Mouse (Mus musculus) gastrocnemius, postnatal 4 days (tissue): ENCODE data around the gene Tsc22d2. TPM values are rescaled to one million over a fixed set of nuclear protein-coding genes. Genes with fewer than 3 reads are reported as not detected.

Source experiments
- DNase-seq, 2 experiments: peaks; one replicate each; pipeline ENCODE4 v3.0.0; 2021 to 2022; ENCODE audit warnings: low spot score in 2 of 2, mixed read lengths in 2 of 2
- long read RNA-seq, 2 experiments: library from polyadenylated mRNA; stranded (forward); transcript quantifications; one replicate each; pipeline ENCODE4 v2.0.0; 2021
- total RNA-seq, 2 experiments: library from RNA; stranded (reverse); gene quantifications; 2 replicates each; pipeline ENCODE4 v1.2.3; 2021

Gene Tsc22d2
- 10 to 100 TPM; 31.5 to 34.7 TPM for total RNA-seq
- long read RNA-seq, experiment 1, full-length matches to known transcripts: 43 of 48 reads
- long read RNA-seq, experiment 1, partial matches to known transcripts: 2 of 48 reads
- long read RNA-seq, experiment 1, other reads (novel, unspliced or antisense): 3 of 48 reads
- long read RNA-seq, experiment 2, full-length matches to known transcripts: 52 of 56 reads
- long read RNA-seq, experiment 2, partial matches to known transcripts: 0 of 56 reads
- long read RNA-seq, experiment 2, other reads (novel, unspliced or antisense): 4 of 56 reads

DNA sequence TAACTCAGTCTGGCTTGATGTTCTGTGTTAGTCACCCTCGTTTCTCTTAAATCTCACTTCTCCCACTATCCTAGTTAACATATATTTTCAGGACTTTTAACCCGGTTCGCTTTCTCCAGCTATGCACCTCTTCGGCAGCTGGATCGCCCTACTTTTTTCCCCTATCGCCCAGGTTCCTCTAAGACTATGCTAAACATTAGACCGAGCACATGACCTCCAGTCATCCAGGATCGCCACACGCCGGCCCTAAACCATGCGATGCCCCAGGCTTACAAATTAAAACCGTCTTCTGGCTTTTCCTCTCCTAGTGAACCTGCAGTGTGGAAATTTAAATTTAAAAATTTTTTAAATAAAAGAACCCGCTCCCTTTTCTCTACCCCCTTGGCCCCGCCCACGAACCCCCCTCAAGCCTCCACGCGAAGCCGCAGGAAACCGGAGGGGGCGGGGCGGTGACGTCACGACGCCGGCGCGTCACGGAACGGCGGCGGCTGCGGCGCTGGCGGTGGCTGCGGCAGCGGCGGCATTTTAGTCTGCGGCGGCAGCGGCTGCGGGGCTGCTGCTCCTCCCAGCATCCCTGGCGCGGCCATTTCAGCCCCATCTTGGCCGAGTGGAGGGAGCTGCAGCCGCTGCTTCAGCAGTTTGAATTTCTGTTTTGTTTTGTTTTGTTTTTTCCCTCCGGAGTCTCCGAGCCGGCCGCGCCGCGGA, at the start of gene Tsc22d2:
Tsc22d2 (plus strand) TSS at position 482 of the 705 bp plus-strand sequence.
- peak; percentile 99 for DNase-seq

DNA sequence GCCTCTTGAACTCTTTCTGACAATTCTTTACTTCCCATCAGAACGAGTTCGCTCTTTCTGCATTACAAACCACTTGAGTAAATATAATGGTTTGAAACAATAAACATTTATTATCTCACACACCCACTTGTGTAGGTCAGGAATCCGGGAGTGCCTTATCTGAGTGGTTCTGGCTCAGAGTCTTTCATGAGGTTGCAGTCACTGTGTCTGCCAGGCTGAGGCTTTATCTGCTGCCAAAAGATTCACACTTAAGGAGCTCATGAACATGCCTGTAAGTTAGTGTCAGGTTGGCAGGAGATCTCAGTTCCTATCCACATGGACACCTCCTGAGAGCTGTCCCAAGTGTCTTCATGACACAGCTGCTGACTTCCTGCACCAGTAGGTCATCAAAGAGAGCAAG, 47.8 kb upstream of the Tsc22d2 start:
- no peak for DNase-seq

DNA sequence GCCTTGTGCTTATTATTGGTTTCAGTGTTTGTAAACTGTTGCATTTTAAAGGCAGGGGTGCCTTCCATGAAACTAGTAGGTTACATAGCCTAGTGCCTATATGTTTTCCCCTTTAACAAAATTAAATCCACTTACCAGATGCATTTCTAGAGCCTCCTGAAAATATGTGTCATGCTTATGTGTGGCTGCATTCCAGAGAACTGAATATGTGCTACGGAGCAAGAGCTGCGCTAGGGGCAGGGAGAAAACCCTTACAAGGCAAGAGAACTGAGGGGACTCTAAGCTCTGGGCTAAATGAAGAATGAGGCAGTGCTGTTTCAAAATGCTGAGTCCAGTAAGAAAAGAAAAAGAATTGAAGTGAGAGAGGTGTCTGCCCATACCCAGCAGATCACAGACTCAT, 43.7 kb upstream of the Tsc22d2 start:
- no peak for DNase-seq

DNA sequence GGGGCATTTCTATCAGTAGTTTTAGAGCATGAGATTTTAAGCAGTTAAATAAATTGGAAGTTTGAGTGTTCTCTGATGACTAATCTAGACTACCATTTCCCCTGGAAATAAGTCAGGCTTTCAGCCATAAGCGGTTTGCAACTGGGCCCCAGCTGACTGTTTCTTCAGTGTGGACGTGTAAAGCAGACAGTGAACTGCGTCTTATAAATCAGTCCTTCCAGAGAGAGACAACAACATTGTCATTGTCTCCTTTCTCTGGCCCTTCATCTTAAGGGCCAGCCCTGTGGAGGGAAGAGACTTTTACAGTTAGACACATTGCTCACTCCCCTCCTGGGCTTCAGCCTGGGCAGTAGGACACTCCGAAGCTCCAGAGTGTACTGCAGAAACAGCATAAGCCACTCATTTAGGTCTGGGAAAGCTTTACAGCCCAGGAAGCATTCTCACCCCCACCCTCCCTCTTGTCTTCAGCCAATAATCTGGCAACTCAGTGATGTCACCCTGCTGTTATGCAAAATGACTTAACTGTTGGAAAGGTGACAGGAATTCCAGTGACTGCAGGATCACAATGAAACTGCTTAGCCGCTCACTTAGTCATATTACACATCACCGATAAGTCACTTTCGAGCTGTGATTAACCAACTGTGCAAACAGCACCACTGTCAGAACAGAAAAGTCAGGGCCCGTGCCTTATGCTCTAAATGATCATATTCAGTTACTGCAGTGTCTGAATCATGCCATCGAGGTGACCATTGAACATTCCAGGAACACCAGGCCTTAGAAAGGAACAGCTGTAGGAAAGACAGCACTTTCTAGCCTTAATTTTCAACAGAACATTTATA, 42.2 kb upstream of the Tsc22d2 start:
- DNase-seq: peak in 1 of 2 experiments; percentile 65

DNA sequence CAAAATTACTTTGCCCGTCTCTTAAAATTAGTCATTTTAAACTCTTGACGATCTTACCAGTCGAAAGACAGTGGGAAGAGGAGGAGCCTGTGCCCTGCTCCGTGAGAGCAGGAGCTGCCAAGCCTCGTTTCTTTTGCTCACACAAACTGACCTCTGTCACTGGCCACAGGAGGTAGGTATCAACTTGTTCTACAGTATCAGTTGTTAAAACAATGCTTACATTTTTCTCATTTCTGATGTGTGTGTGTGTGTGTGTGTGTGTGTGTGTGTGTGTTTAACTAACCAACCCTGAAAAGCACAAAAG, 41.7 kb upstream of the Tsc22d2 start:
- no peak for DNase-seq

DNA sequence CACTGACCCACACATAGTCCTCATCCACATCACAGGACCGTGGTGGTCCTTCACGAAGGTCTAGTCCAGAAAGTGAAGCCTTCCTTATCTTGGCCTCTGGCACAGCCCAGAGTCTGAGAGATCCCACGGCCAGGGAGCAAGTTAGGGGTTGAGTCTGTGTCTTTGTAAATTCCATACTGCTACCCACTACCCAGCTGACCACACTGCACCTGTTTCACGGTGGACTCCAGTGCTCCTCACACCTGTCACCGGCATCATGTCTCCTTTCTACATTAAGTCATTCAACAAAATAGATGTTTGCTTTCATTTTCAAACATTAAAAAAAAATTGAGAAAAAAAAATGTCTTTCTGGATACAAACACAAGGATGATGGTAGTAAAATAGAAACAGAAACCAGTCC, 40.2 kb upstream of the Tsc22d2 start:
- DNase-seq: no peak

DNA sequence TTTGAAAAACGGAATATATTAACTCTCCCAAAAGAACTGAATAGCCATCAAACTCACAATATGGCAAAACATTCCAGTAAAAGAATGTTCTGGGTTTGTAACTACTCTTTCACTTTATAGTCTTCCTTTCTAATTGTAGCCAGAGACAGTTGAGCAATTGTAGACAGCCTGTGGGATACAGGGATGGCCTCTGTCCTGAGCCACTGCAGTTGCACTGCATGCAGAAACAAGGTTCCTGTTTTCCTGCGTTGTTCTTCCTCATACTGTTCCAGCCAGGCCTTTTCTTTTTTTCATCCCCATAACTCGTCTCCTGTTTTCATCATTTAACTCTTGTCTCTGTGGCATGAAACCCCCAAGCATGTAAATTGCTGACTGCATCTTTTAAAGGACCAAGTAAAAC, 37.8 kb upstream of the Tsc22d2 start:
- DNase-seq: no peak

DNA sequence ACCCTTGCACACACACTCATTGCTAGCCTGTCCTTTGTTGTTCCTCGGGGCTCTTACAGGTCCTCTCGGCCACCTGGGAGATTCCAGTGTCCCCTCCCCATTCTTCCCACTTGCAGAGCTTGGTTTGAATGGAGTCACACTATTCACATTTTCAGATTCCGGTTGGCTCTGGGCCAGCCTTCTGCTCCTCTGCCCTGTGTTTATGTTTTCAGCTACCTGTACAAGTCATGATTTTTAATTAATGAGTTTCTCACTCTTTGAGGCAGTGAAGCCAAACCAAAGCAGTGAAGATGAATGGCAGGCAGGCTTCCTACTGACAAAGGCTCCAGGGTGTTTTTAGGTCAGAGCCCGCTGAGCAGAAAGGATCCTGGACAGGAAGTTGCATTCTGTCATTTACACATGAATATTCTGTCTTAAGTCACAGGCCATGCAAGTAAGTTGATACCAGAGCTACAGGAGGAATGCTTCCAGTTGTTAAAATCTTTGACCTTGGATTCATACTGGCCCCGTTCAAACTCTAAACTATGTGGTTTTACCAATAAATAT, 36.9 kb upstream of the Tsc22d2 start:
- DNase-seq: no peak

DNA sequence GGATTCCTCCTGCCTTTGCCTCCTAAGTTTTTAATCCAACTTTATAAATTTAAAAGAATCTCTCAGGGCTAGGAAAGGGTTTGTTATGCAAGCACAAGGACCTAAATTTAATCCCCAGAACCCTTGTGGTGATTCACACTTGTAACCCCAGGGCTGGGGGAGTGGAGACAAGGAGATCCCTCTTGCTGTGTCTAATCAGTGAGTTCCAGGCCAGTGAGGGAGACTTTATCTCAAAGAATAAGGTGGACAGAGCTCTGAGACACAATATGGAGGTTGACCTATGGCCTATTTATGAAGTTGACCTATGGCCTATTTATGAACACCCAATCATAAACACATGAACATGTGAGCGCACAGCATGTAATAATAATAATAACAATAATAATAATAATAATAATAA, 31.8 kb upstream of the Tsc22d2 start:
- DNase-seq: no peak

DNA sequence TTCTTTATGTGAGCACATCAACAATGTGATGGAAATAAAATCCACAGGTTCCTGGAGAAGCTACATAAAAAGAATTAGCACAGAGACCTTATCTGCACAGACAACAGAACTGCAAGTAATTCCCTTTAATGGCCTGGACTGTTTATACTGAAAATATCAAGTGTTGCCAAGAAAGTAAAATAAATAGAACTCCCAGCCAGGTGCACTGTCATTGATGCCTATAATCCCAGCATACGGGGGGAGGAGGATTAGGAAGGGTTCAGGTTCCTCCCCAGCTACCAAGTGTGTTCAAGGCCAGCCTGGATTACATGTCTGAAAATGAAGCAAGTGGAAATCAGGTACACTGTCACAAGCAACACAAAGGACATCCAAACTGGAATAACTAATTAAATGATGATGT, 29.5 kb upstream of the Tsc22d2 start:
- no peak for DNase-seq

DNA sequence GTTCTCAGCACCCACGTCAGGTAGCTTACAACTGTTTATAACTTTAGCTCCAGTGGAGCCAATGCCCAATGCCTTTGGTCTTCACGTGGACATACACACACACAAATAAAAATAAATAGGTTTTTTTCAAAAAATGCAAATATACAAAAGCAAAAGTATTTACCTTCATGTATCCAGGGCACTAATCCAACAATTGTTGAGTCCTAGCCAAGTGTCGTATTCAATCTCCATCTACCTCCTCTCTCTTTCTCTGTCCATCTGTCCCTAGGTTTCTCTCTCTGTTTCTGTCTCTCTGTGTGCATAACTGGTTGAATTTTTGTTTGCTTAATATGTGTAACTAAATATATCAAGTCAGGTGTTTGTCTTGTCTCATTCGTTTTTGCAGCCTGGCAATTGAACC, 25.8 kb upstream of the Tsc22d2 start:
- no peak for DNase-seq

DNA sequence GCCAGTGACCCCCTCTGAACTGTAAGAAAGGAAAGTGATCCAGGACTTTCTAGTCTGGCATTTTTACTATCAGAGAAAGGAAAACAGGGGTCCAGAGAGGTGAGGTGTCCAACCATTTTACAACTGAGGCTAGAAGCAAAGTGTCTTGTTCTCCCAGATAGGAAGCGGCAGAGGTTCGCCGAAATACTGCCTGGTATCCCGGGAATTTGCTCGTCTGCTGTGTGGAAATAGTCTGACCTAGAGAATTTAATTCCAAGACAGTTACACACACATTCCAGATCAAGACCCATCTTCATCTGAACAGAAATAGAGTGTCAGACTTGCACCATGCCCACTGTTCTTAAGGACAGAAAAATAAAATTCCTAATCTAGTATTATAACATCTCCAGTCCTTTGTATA, 16.0 kb upstream of the Tsc22d2 start:
- DNase-seq: no peak

DNA sequence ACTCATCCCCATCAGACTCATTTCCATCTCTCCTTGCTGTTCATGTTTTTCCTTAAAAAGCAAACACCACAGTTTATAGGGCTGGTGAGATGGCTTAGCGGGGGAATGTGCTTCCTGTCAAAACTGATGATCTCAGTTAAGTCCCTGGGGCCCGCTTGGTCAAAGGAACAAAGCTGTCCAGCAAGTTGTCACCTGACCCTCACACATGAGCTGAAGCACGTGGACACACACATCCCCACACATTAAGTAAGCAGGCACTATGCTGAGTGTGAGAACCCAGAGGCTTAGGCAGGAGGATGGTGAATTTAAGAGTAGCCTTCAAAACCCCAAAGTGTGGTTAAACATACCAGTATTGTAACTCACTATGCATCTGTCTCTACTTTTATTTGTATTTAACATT, 14.6 kb upstream of the Tsc22d2 start:
- DNase-seq: no peak

DNA sequence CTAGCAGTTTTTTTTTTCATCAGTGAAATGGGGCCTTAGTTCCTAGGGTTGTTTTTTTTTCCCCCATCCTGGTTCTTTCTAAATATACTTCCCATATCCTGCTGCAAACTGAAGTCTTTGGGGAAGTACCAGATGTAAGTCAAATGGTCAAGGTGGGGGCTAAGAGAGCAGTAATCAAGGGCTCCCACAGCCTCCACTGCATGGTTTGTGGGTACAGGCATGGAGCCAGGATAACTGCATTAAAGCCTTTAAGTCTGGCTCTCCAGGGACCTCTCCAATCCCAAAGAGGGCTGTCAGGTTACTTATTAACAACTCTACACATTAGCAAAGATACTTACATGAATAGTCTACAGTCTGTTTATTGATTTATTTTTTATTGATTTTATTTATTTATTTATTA, 2.8 kb upstream of the Tsc22d2 start:
- no peak for DNase-seq

DNA sequence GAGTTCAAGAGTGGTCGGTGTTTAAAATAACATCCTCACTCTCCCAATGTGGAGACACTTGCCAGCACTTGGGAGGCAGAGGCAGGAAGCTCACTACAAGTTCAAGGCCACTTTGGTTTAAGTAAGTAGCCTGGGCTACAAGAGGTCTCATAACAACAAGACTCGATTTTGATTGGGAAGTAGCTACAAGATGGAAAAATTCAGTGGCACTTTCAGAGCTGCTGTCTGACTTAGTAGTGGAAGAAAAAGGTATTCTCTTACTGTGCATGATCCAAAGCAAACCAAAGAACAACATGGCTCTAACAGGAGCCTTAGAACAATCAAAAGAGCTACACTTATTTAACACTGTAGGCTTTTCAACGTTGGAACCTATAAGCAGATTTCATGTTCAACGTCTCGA, 844 bp upstream of the Tsc22d2 start:
- DNase-seq: no peak

DNA sequence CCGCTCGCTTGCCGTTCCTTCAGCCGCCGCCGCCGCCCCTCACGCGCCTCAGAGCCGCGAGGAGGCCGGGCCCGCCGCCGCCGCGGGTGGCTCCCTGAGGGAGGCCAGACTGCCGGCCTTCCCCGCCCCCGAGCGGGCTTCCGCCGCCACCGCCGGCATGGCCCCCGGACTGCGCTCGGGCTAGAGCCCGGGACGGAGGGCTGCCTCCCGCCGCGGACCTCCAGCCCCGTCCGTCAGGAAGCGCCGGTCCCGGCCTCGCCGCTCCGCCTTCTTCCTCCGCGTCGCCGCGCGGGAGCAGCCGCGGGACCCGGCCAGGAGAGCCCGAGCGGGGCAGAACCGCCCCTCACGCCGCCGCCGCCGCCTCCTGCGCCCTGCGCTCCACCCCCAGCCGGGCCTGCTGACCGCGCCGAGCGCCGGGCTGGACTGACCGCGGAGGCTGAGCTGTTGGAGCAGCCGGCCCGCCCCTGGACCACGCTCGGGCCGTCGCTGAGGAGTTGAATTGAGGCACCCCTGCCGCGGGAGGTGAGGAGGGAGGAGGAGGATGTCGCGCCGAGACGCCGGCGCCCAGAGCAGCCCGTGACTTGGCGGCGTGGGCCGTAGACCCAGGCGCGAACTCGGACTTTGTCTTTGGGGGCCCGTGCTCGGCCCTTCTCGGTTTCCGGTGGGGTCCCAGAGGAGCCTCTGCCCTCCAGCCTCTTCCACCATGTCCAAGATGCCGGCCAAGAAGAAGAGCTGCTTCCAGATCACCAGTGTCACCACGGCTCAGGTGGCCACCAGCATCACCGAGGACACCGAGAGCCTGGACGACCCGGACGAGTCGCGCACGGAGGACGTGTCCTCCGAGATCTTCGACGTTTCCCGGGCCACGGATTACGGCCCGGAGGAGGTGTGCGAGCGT, 720 bp downstream of the Tsc22d2 start:
- DNase-seq: peak; percentile 74 to 85

DNA sequence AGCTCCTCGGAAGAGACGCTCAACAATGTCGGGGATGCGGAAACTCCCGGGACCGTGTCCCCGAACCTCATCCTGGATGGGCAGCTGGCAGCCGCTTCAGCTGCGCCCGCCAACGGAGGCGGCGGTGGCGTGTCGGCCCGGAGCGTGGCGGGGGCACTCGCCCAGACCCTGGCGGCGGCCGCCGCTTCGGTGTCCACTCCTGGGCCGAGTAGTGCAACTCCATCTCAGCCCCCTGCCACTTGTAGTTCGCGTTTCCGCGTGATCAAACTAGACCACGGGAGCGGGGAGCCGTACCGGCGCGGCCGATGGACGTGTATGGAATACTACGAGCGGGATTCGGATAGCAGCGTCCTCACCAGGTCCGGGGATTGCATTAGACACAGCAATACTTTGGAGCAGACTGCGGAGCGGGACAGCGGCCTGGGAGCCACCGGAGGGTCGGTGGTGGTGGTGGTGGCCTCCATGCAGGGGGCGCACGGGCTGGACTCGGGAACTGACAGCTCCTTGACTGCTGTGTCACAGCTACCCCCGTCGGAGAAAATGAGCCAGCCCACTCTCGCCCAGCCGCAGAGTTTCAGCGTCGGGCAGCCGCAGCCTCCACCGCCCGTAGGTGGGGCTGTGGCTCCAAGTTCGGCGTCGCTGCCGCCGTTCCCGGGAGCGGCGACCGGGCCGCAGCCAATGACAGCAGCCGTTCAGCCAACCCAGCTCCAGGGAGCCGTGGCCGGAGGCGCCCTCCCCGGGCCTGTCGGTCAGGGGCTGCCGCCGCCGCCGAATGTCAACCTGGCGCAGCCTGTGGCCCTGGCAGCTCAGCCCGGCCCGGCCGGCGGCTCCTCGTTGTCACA, 1.6 kb downstream of the Tsc22d2 start:
- DNase-seq: peak; percentile 57 to 79

DNA sequence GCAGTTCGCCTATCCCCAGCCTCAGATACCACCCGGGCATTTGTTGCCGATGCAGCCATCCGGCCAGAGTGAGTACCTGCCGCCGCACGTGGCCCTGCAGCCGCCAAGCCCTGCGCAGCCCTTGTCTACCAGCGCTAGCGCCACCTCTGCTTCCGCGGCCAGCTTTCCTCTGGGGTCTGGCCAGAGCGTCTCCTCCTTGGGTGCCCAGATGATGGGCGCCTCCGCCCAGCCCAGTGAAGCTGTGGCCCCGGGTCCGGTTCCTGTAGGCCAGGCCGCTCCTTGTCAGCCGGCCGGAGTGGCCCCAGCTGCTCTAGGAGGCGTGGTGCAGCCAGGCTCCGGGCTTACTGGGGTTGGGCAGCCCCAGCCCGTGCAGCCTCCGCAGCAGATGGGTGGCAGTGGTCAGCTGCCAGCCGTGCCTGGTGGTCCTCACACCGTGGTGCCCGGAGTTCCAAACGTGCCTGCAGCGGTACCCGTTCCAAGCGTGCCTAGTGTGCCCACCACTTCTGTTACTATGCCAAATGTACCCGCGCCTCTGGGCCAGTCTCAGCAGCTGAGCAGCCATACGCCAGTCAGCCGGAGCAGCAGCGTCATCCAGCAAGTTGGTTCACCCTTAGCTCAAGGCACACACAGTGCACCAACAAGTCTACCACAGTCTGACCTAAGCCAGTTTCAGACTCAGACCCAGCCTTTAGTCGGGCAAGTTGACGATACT, 2.4 kb downstream of the Tsc22d2 start:
- peak; percentile 43 to 52 for DNase-seq
